Mouse (Mus musculus) lung, postnatal 0 days (tissue): Measurements from ENCODE around the gene Kdm1b. TPM values are rescaled to one million over a fixed set of nuclear protein-coding genes. Genes with fewer than 3 reads are reported as not detected.

Experiments
- ATAC-seq: fragments of 200-750 bp; cut with Nextera tagmentation; 2 replicates; pipeline ENCODE4 v1.8.0; 2017; ENCODE audit warnings: moderate library complexity
- DNase-seq: peaks from one replicate; pipeline ENCODE4 v3.0.0-alpha.2; 2016; ENCODE audit warnings: low spot score
- H3K27ac ChIP-seq: fragments of 300-500 bp; sonication (generic); 2 replicates; pipeline ENCODE4 v1.5.1; 2014; ENCODE audit warnings: antibody characterized with exemption, mild to moderate bottlenecking, low read length, mixed read lengths
- H3K27me3 ChIP-seq: fragments of 300-500 bp; sonication (generic); replicated peaks from 2 replicates; pipeline ENCODE4 v1.6.1; 2014; ENCODE audit warnings: low read length, mixed read lengths; ENCODE audit not compliant: insufficient read depth
- H3K36me3 ChIP-seq: fragments of 300-500 bp; sonication (generic); 2 replicates; pipeline ENCODE4 v1.6.1; 2014; ENCODE audit warnings: low read length, mixed read lengths; ENCODE audit not compliant: insufficient read depth
- H3K4me1 ChIP-seq: fragments of 300-500 bp; sonication (generic); 2 replicates; pipeline ENCODE4 v1.6.1; 2014; ENCODE audit warnings: antibody characterized with exemption, low read depth, low read length, mixed read lengths; ENCODE audit not compliant: insufficient read depth
- H3K4me2 ChIP-seq: fragments of 300-500 bp; sonication (generic); replicated peaks from 2 replicates; pipeline ENCODE4 v1.6.1; 2014; ENCODE audit warnings: low read depth, mild to moderate bottlenecking, low read length, moderate library complexity, mixed read lengths
- H3K4me3 ChIP-seq: fragments of 300-500 bp; sonication (generic); 2 replicates; pipeline ENCODE4 v1.5.1; 2014; ENCODE audit warnings: low read depth, low read length
- H3K9ac ChIP-seq: fragments of 300-500 bp; sonication (generic); replicated peaks from 2 replicates; pipeline ENCODE4 v1.6.1; 2014; ENCODE audit warnings: low read depth, mild to moderate bottlenecking
- H3K9me3 ChIP-seq: fragments of 300-500 bp; sonication (generic); 2 replicates; pipeline ENCODE4 v1.6.1; 2016; ENCODE audit warnings: low read length, mixed read lengths
- CTCF ChIP-seq: IDR thresholded peaks from 2 replicates; pipeline ENCODE4 v1.5.1; 2016; ENCODE audit warnings: antibody characterized with exemption, mild to moderate bottlenecking
- EP300 ChIP-seq: IDR thresholded peaks from 2 replicates; pipeline ENCODE4 v1.6.1; 2016; ENCODE audit warnings: antibody characterized with exemption, mild to moderate bottlenecking, control low read depth
- WGBS: fragments of 180-500 bp; shearing (Covaris S2); extraction: QIAGEN DNeasy Blood & Tissue Kit; methylation state at CpG from one replicate; pipeline ENCODE4 v1.1.7; 2014; 5-methylcytosine and 5-hydroxymethylcytosine counted together
- polyA plus RNA-seq: library from polyadenylated mRNA; unstranded; fragments of >200 nt; fragmentation: Nextera tagmentation; extraction: Ambion mirVana; gene quantifications from 2 replicates; pipeline ENCODE4 v1.2.1, GENCODE M21; 2015

The Kdm1b gene
- polyA plus RNA-seq, 1 experiment from 2014 or later = 7.0 TPM

DNA sequence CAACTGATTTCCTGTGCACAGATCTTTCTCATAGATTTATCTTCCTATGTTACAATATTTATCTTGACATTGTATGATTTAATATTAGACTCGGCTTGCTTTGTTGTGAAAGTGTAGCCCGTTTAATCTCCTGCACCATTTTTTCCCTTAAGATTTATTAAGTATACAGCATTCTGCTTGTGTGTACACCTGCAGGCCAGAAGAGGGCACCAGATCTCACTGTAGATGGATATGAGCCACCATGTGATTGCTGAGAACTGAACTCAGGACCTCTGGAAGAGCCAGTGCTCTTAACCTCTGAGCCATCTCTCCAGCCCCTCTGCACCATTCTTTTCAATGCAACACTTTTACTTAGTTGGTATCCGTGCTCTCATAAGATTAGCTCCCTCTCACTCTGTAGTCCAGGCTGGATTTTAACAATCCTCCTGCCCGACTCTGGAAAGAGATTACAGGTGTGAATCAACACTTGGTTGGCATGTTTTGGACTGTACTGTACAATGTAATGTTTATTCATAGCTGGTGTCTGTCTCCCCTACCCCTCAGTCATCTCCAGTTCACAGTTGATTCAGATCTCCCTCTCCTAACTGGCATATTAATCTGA lies 37.7 kb downstream of the Kdm1b start:
- no peak overlapping the region for H3K9ac ChIP-seq
- ATAC-seq (no peak), DNase-seq (no peak)
- no peak overlapping the region for H3K4me3 ChIP-seq
- H3K4me2 ChIP-seq = no peak overlapping the region
- peaks cover 11% of the 10 kb centered on the region; the same call in 1 of the 2 replicates for H3K36me3 ChIP-seq
- no peaks in the 10 kb centered on the region for H3K4me1 ChIP-seq
- H3K27ac ChIP-seq = no peak overlapping the region
- H3K27me3 ChIP-seq = no peaks in the 10 kb centered on the region
- TF ChIP-seq CTCF (peak; percentile 59), EP300 (no peak)
- no peaks in the 10 kb centered on the region for H3K9me3 ChIP-seq
- 87% methylated on average over 4 of the region's 4 CpGs for WGBS

DNA sequence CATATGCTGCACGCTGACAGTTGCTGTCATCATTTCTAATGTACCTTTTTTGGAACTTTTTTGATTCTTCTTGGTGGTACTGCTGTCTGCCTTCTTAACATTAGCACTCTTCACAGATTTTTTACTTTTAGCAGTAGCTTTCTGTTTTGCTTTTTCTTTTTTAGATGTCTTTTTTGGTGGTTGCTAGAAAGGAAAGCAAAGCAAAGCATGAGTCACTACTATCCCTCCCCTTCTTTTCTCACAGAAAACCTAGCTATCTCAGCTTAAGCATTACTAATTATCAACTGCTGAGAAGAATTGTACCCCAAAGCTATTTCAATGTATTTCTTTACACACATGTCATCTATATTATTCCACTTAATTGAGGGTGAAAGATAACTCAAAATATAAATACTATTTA lies 45.1 kb downstream of the Kdm1b start:
- no peak overlapping the region for H3K4me3 ChIP-seq
- TF ChIP-seq EP300 (no peak), CTCF (no peak)
- H3K27ac ChIP-seq = no peak overlapping the region
- H3K4me1 ChIP-seq = no peaks in the 10 kb centered on the region
- no peaks in the 10 kb centered on the region for H3K9me3 ChIP-seq
- H3K27me3 ChIP-seq = no peaks in the 10 kb centered on the region
- DNase-seq = no peak
- WGBS = 92% methylated on average over 1 of the region's 1 CpGs
- peaks cover 9% of the 10 kb centered on the region; the same call in 1 of the 2 replicates for H3K36me3 ChIP-seq
- H3K9ac ChIP-seq = no peak overlapping the region
- no peak for ATAC-seq
- H3K4me2 ChIP-seq = no peak overlapping the region

DNA sequence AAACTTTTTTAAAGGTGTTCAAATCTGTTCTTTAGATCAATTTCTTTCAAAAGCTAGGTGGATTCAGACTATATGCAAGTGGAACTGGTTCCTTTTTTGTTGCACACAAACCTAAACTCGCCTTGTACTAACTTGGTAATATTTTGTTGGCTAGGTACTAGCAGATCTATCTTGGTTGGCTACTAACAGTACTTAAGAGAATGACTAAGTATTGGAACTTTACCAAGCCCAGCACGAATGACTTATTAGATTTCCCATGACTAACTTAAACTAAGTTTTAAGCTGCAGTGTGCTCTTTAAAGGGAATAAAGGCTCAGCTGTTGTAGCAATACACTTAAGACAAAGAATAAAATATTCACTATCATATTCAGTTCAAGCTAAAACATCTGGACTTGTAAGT lies 46.0 kb downstream of the Kdm1b start:
- ATAC-seq (no peak), DNase-seq (no peak)
- Histone ChIP-seq H3K27me3 (no peaks in the 10 kb centered on the region), H3K36me3 (peaks cover 9% of the 10 kb centered on the region; the same call in 1 of the 2 replicates), H3K4me1 (no peaks in the 10 kb centered on the region), H3K27ac (no peak overlapping the region), H3K4me3 (no peak overlapping the region), H3K4me2 (no peak overlapping the region), H3K9me3 (no peaks in the 10 kb centered on the region), H3K9ac (no peak overlapping the region)
- WGBS = 77% methylated on average over 2 of the region's 2 CpGs
- TF ChIP-seq CTCF = no peak
- TF ChIP-seq EP300 = no peak

DNA sequence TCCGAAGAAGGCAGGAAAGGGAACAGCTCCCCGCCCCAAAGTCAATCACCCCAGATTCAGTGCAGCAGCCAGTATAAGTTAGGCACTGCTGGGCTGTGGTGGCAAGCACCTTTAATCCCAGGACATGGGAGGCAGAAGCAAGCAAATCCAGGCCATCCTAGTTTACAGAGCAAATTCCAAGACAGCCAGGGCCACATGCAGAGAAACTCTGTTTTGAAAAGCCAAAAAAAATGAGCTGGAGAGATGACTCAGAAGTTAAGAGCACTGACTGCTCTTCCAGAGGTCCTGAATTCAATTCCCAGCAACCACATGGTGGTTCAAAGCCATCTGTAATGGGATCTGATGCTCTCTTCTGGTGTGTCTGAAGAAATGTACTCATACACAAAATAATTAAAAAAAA lies 50.5 kb downstream of the Kdm1b start:
- Histone ChIP-seq H3K27ac (no peak overlapping the region), H3K9ac (no peak overlapping the region), H3K9me3 (no peaks in the 10 kb centered on the region), H3K4me3 (no peak overlapping the region), H3K4me1 (no peaks in the 10 kb centered on the region), H3K27me3 (no peaks in the 10 kb centered on the region), H3K36me3 (peaks cover 11% of the 10 kb centered on the region; the same call in 1 of the 2 replicates), H3K4me2 (no peak overlapping the region)
- DNase-seq (no peak), ATAC-seq (no peak)
- no peak for TF ChIP-seq CTCF
- TF ChIP-seq EP300 = no peak
- WGBS = 92% methylated on average over 2 of the region's 2 CpGs

DNA sequence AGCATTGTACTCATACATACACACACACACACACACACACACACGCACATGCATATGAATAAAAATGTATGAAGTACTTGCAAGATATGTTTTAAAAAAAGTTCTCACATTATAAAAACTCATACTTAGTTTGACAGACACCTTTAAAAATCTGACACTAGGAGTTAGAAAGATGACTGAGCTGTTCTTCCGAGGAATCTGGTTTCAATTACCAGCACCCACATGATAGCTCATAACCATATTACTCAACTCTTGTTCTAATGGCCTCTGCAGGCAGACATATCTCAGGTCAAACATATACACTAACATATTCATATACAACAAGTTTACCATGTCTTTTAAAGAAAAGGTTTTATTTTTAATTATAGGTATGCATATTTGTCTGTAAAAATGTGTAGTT lies 53.3 kb downstream of the Kdm1b start:
- Histone ChIP-seq H3K9me3 (no peaks in the 10 kb centered on the region), H3K36me3 (peaks cover 10% of the 10 kb centered on the region; the same call in 1 of the 2 replicates), H3K27me3 (no peaks in the 10 kb centered on the region), H3K27ac (no peak overlapping the region), H3K9ac (no peak overlapping the region), H3K4me2 (no peak overlapping the region), H3K4me1 (no peaks in the 10 kb centered on the region), H3K4me3 (no peak overlapping the region)
- DNase-seq = no peak
- TF ChIP-seq CTCF (no peak), EP300 (no peak)
- no peak for ATAC-seq
- WGBS = 85% methylated on average over 2 of the region's 2 CpGs

DNA sequence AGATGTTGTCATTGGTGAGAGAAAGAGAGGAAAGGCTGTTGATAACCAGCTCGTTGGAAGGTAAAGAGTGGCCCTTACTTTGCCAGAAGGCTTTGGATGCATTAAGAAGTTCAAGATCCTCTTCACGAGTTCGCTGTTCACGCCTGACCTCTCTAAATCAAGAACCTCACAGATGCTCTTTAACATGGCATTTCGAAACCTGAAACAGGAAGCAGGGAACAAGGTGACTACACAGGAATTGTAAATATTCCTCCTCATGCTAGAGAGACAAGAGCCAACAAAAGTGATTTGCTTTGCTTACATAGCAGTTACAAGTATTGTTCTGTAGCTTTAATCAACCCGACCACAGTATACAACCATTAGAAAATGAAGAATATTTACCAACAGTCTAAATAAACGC lies 56.0 kb downstream of the Kdm1b start:
- 49% methylated on average over 7 of the region's 7 CpGs for WGBS
- no peak for ATAC-seq
- Histone ChIP-seq H3K27me3 (no peaks in the 10 kb centered on the region), H3K27ac (no peak overlapping the region), H3K4me1 (peaks cover 4% of the 10 kb centered on the region; the same call in 1 of the 2 replicates), H3K9ac (no peak overlapping the region), H3K4me3 (no peak overlapping the region), H3K9me3 (no peaks in the 10 kb centered on the region), H3K36me3 (peaks cover 10% of the 10 kb centered on the region; the same call in 1 of the 2 replicates), H3K4me2 (no peak overlapping the region)
- TF ChIP-seq EP300 (no peak; the same call in 1 of the 2 replicates), CTCF (no peak)
- peak; percentile 39 for DNase-seq

DNA sequence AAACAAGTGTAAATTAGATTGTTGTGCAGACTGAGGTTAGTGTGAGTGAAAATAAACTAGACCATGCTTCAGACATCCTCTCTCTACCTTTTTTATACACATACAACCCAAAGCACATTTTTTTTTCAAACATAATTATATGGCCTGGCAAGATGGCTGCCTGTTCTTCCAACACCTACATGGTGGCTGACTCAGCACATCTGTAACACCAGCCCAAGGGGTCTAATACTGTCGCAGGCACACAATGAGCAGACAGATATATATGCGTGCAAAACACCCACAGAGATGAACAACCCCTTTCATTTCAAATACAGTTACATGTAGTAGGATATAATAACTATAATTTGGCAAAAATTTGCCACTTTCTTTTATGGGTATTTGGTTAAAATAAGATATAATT lies 57.3 kb downstream of the Kdm1b start:
- TF ChIP-seq CTCF = no peak
- no peak for TF ChIP-seq EP300
- peaks cover 5% of the 10 kb centered on the region; the same call in 1 of the 2 replicates for H3K4me1 ChIP-seq
- H3K4me2 ChIP-seq = no peak overlapping the region
- H3K27me3 ChIP-seq = no peaks in the 10 kb centered on the region
- H3K9me3 ChIP-seq = no peaks in the 10 kb centered on the region
- DNase-seq (no peak), ATAC-seq (no peak)
- H3K9ac ChIP-seq = no peak overlapping the region
- 89% methylated on average over 2 of the region's 2 CpGs for WGBS
- no peak overlapping the region for H3K4me3 ChIP-seq
- peaks cover 10% of the 10 kb centered on the region; the same call in 1 of the 2 replicates for H3K36me3 ChIP-seq
- H3K27ac ChIP-seq = no peak overlapping the region
